Mouse (Mus musculus): ENCODE data around the gene Baiap2l1.

The Baiap2l1 gene

GRCm38 (mm10) chr5:144287267-144287820 lies 70.6 kb downstream of the Baiap2l1 start:
- no peak for DNase-seq (ENCODE audit: extremely low read depth, low read depth, low spot score)

GRCm38 (mm10) chr5:144286591-144287266 lies 71.2 kb downstream of the Baiap2l1 start:
- DNase-seq (ENCODE audit: extremely low read depth, low read depth, low spot score), result no peak

GRCm38 (mm10) chr5:144284599-144284998 lies 73.3 kb downstream of the Baiap2l1 start:
- DNase-seq (ENCODE audit: extremely low read depth, low read depth, low spot score), result no peak

GRCm38 (mm10) chr5:144283551-144284031 lies 74.3 kb downstream of the Baiap2l1 start:
- no peak for DNase-seq (ENCODE audit: extremely low read depth, low read depth, low spot score)

- no peak for DNase-seq (ENCODE audit: extremely low read depth, low read depth, low spot score)
These were observed 75.2 kb downstream of the Baiap2l1 start for GRCm38 (mm10) chr5:144282470-144283260.

GRCm38 (mm10) chr5:144279926-144280325 lies 78.0 kb downstream of the Baiap2l1 start:
- no peak for DNase-seq (ENCODE audit: extremely low read depth, low read depth, low spot score)

- peak; percentile 65 for DNase-seq (ENCODE audit: extremely low read depth, low read depth, low spot score)
These were observed 78.8 kb downstream of the Baiap2l1 start for GRCm38 (mm10) chr5:144279081-144279541.

GRCm38 (mm10) chr5:144278374-144278960 lies 79.4 kb downstream of the Baiap2l1 start:
- DNase-seq (ENCODE audit: extremely low read depth, low read depth, low spot score), result no peak

GRCm38 (mm10) chr5:144276898-144277630 lies 80.8 kb downstream of the Baiap2l1 start:
- DNase-seq (ENCODE audit: extremely low read depth, low read depth, low spot score), result no peak

- no peak for DNase-seq (ENCODE audit: extremely low read depth, low read depth, low spot score)
These were observed 83.0 kb downstream of the Baiap2l1 start for GRCm38 (mm10) chr5:144274904-144275303.

- DNase-seq (ENCODE audit: extremely low read depth, low read depth, low spot score), result no peak
These were observed 86.1 kb downstream of the Baiap2l1 start for GRCm38 (mm10) chr5:144271772-144272171.

GRCm38 (mm10) chr5:144271118-144271517 lies 86.8 kb downstream of the Baiap2l1 start:
- no peak for DNase-seq (ENCODE audit: extremely low read depth, low read depth, low spot score)

- DNase-seq (ENCODE audit: extremely low read depth, low read depth, low spot score), result no peak
These were observed 87.5 kb downstream of the Baiap2l1 start for GRCm38 (mm10) chr5:144270420-144270819.

- DNase-seq (ENCODE audit: extremely low read depth, low read depth, low spot score), result no peak
These were observed 88.0 kb downstream of the Baiap2l1 start for GRCm38 (mm10) chr5:144269926-144270325.

- no peak for DNase-seq (ENCODE audit: extremely low read depth, low read depth, low spot score)
These were observed 90.2 kb downstream of the Baiap2l1 start for GRCm38 (mm10) chr5:144267535-144268241.

GRCm38 (mm10) chr5:144263496-144263895 lies 94.4 kb downstream of the Baiap2l1 start:
- DNase-seq (ENCODE audit: extremely low read depth, low read depth, low spot score), result no peak

GRCm38 (mm10) chr5:144263082-144263481 lies 94.8 kb downstream of the Baiap2l1 start:
- no peak for DNase-seq (ENCODE audit: extremely low read depth, low read depth, low spot score)

- DNase-seq (ENCODE audit: extremely low read depth, low read depth, low spot score), result no peak
These were observed 96.1 kb downstream of the Baiap2l1 start for GRCm38 (mm10) chr5:144261829-144262228.

GRCm38 (mm10) chr5:144261309-144261708 lies 96.6 kb downstream of the Baiap2l1 start:
- no peak for DNase-seq (ENCODE audit: extremely low read depth, low read depth, low spot score)

- DNase-seq (ENCODE audit: extremely low read depth, low read depth, low spot score), result no peak
These were observed 97.4 kb downstream of the Baiap2l1 start for GRCm38 (mm10) chr5:144260464-144260863.
